Mouse (Mus musculus): ENCODE measurements around the gene Tnfrsf19. TPM values are rescaled to one million over a fixed set of nuclear protein-coding genes. Genes with fewer than 3 reads are reported as not detected.

Tnfrsf19 gene
- polyA plus RNA-seq, 1 experiment from 2014 or later, result 5.1 TPM

DNA sequence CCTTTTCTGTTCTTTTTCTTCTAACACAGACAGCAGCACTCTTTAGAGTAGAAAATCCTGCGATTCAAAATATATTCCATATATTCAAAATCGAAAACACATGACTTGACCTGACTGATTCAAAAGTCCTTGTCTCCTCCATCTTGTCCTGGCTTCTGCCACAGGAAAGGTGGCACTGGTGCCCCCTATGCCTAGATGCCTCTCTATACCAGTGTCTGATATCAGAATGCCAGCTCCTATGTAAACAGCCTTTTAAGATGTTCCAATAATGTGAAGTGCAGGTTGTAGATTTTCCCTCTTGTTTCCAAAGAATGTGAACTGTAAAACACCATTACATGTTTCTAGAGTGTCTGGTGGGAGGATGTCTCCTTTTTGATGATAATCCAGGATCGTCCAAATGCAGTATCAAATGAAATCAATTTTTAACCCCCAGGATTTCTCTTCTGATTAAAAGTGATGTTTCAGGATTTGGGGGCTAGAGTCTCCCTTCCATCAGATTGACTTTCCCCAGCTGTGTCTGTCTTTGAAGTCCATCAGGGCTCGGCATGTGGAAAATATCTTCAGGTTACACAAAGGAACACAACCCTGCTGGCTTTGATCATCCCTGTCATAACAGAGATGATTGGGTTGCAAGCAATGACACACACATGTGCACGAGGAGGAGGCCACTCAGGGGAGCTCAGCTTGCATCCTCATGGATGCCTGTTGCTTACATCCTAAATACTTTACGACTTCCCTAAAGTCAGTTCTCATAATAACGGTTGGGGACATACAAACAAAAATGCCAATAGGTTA, 82.1 kb downstream of the Tnfrsf19 start:
- 62% methylated on average over 7 of the region's 7 CpGs for WGBS (ENCODE audit: insufficient replicate concordance)
- H3K27ac ChIP-seq (ENCODE audit: low read length), result no peak overlapping the region

GRCm38 (mm10) chr14:60957611-60958157, 88.6 kb downstream of the Tnfrsf19 start:
- Histone ChIP-seq H3K4me2 (ENCODE audit: low read depth, low read length) (no peak overlapping the region), H3K9ac (ENCODE audit: low read depth, low read length) (no peak overlapping the region), H3K36me3 (ENCODE audit: control insufficient read depth, insufficient read depth) (no peaks in the 10 kb centered on the region), H3K4me1 (ENCODE audit: control insufficient read depth, low read depth, low read length) (no peaks in the 10 kb centered on the region), H3K9me3 (replicated peaks; ENCODE audit: control insufficient read depth, low read length) (no peaks in the 10 kb centered on the region), H3K4me3 (ENCODE audit: low read depth, low read length) (no peak overlapping the region), H3K27ac (ENCODE audit: low read length) (no peak overlapping the region), H3K27me3 (ENCODE audit: control insufficient read depth, insufficient read depth, low read depth, low read length) (no peaks in the 10 kb centered on the region)
- no peak for ATAC-seq (ENCODE audit: low read depth)

More for the DNA sequence above, 82.1 kb downstream of the Tnfrsf19 start:
- no peaks in the 10 kb centered on the region for H3K36me3 ChIP-seq (ENCODE audit: control insufficient read depth, insufficient read depth)
- no peak overlapping the region for H3K9ac ChIP-seq (ENCODE audit: low read depth, low read length)
- no peak for ATAC-seq (ENCODE audit: low read depth)
- H3K9me3 ChIP-seq (replicated peaks; ENCODE audit: control insufficient read depth, low read length), result no peaks in the 10 kb centered on the region
- H3K4me3 ChIP-seq (ENCODE audit: low read depth, low read length), result no peak overlapping the region
- H3K4me1 ChIP-seq (ENCODE audit: control insufficient read depth, low read depth, low read length), result no peaks in the 10 kb centered on the region
- H3K27me3 ChIP-seq (ENCODE audit: control insufficient read depth, insufficient read depth, low read depth, low read length), result no peaks in the 10 kb centered on the region
- H3K4me2 ChIP-seq (ENCODE audit: low read depth, low read length), result no peak overlapping the region

- no peaks in the 10 kb centered on the region for H3K9me3 ChIP-seq (replicated peaks; ENCODE audit: control insufficient read depth, low read length)
- no peaks in the 10 kb centered on the region for H3K27me3 ChIP-seq (ENCODE audit: control insufficient read depth, insufficient read depth, low read depth, low read length)
- no peaks in the 10 kb centered on the region for H3K4me1 ChIP-seq (ENCODE audit: control insufficient read depth, low read depth, low read length)
- H3K36me3 ChIP-seq (ENCODE audit: control insufficient read depth, insufficient read depth), result no peaks in the 10 kb centered on the region
- H3K4me3 ChIP-seq (ENCODE audit: low read depth, low read length), result no peak overlapping the region
- no peak overlapping the region for H3K4me2 ChIP-seq (ENCODE audit: low read depth, low read length)
- ATAC-seq (ENCODE audit: low read depth), result no peak
- WGBS (ENCODE audit: insufficient replicate concordance), result 71% methylated on average over 4 of the region's 4 CpGs
- H3K9ac ChIP-seq (ENCODE audit: low read depth, low read length), result no peak overlapping the region
- no peak overlapping the region for H3K27ac ChIP-seq (ENCODE audit: low read length)
Observed at GRCm38 (mm10) chr14:60937481-60938039, 108.7 kb downstream of the Tnfrsf19 start.

- Histone ChIP-seq H3K9ac (ENCODE audit: low read depth, low read length) (no peak overlapping the region), H3K4me1 (ENCODE audit: control insufficient read depth, low read depth, low read length) (no peaks in the 10 kb centered on the region), H3K36me3 (ENCODE audit: control insufficient read depth, insufficient read depth) (no peaks in the 10 kb centered on the region), H3K27ac (ENCODE audit: low read length) (no peak overlapping the region), H3K9me3 (replicated peaks; ENCODE audit: control insufficient read depth, low read length) (no peaks in the 10 kb centered on the region), H3K4me3 (ENCODE audit: low read depth, low read length) (no peak overlapping the region), H3K4me2 (ENCODE audit: low read depth, low read length) (no peak overlapping the region), H3K27me3 (ENCODE audit: control insufficient read depth, insufficient read depth, low read depth, low read length) (no peaks in the 10 kb centered on the region)
- WGBS (ENCODE audit: insufficient replicate concordance), result 56% methylated on average over 5 of the region's 5 CpGs
- no peak for ATAC-seq (ENCODE audit: low read depth)
Observed at GRCm38 (mm10) chr14:60935705-60936104, 110.6 kb downstream of the Tnfrsf19 start.

- H3K4me2 ChIP-seq (ENCODE audit: low read depth, low read length), result no peak overlapping the region
- H3K36me3 ChIP-seq (ENCODE audit: control insufficient read depth, insufficient read depth), result no peaks in the 10 kb centered on the region
- H3K4me3 ChIP-seq (ENCODE audit: low read depth, low read length), result no peak overlapping the region
- no peaks in the 10 kb centered on the region for H3K4me1 ChIP-seq (ENCODE audit: control insufficient read depth, low read depth, low read length)
- no peak overlapping the region for H3K9ac ChIP-seq (ENCODE audit: low read depth, low read length)
- ATAC-seq (ENCODE audit: low read depth), result no peak
- H3K27ac ChIP-seq (ENCODE audit: low read length), result no peak overlapping the region
- H3K27me3 ChIP-seq (ENCODE audit: control insufficient read depth, insufficient read depth, low read depth, low read length), result no peaks in the 10 kb centered on the region
- 45% methylated on average over 1 of the region's 1 CpGs for WGBS (ENCODE audit: insufficient replicate concordance)
- H3K9me3 ChIP-seq (replicated peaks; ENCODE audit: control insufficient read depth, low read length), result no peaks in the 10 kb centered on the region
Observed at GRCm38 (mm10) chr14:60926011-60926410, 120.3 kb downstream of the Tnfrsf19 start.

DNA sequence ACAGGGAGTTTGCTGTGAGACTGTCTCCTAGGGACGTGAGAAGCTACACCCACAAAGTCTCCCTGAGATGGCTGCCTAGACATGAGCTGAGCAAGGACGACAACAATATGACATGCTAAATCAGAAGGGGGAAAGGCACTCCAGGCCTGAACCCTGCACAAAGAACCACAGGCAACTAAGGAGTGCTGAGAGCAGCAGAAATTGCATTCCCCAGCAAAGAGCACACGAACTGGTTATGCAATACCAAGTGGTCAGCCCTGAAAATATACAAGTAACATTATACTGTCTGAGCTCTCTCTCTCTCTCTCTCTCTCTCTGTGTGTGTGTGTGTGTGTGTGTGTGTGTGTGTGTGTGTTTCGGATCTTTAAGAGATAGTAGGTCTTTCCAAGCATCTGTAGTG, 129.6 kb downstream of the Tnfrsf19 start:
- no peaks in the 10 kb centered on the region for H3K36me3 ChIP-seq (ENCODE audit: control insufficient read depth, insufficient read depth)
- no peak overlapping the region for H3K4me2 ChIP-seq (ENCODE audit: low read depth, low read length)
- no peak overlapping the region for H3K27ac ChIP-seq (ENCODE audit: low read length)
- no peaks in the 10 kb centered on the region for H3K27me3 ChIP-seq (ENCODE audit: control insufficient read depth, insufficient read depth, low read depth, low read length)
- no peaks in the 10 kb centered on the region for H3K9me3 ChIP-seq (replicated peaks; ENCODE audit: control insufficient read depth, low read length)
- H3K4me1 ChIP-seq (ENCODE audit: control insufficient read depth, low read depth, low read length), result no peaks in the 10 kb centered on the region
- ATAC-seq (ENCODE audit: low read depth), result no peak
- WGBS (ENCODE audit: insufficient replicate concordance), result 26% methylated on average over 4 of the region's 4 CpGs
- no peak overlapping the region for H3K9ac ChIP-seq (ENCODE audit: low read depth, low read length)
- no peak overlapping the region for H3K4me3 ChIP-seq (ENCODE audit: low read depth, low read length)

Other genes with a start within 250 kb of the Tnfrsf19 start
- 0.96 and 1.3 TPM in 2 replicates for gene Sacs, start 92.0 kb upstream of the Tnfrsf19 start, polyA plus RNA-seq (2015; fragmentation: Nextera tagmentation; extraction: Ambion mirVana)
- 0.57 and 0.65 TPM in 2 replicates for gene Sgcg, start 212.0 kb upstream of the Tnfrsf19 start, polyA plus RNA-seq (2015; fragmentation: Nextera tagmentation; extraction: Ambion mirVana)